Mouse (Mus musculus) c-Kit-positive CD71-positive TER-119-positive erythroid progenitor cells, embryonic 14.5 days (primary cell): ENCODE measurements around the gene BC067074.
"Not testable (repeated sequence)": the region's sequence is repeated elsewhere in the genome, so short reads cannot be mapped to it uniquely, and the experiment has no call there.

Experiments
- DNase-seq: peaks from one replicate; pipeline ENCODE4 v3.0.0-alpha.2; 2013; ENCODE audit warnings: low spot score

BC067074 gene

GRCm38 (mm10) chr13:113377631-113378030 is 84.7 kb downstream of the BC067074 start:
- DNase-seq, result no peak

GRCm38 (mm10) chr13:113378980-113379410 is 86.0 kb downstream of the BC067074 start:
- no peak for DNase-seq

- no peak for DNase-seq
Measured at GRCm38 (mm10) chr13:113379766-113380309, 86.9 kb downstream of the BC067074 start.

GRCm38 (mm10) chr13:113381710-113382109 is 88.8 kb downstream of the BC067074 start:
- no peak for DNase-seq

- no peak for DNase-seq
Measured at GRCm38 (mm10) chr13:113382201-113382600, 89.2 kb downstream of the BC067074 start.

GRCm38 (mm10) chr13:113382770-113383169 is 89.8 kb downstream of the BC067074 start:
- DNase-seq, result not testable (repeated sequence)

GRCm38 (mm10) chr13:113393386-113393785 is 100.4 kb downstream of the BC067074 start:
- DNase-seq, result no peak

GRCm38 (mm10) chr13:113394591-113394990 is 101.6 kb downstream of the BC067074 start:
- DNase-seq, result no peak

- no peak for DNase-seq
Measured at GRCm38 (mm10) chr13:113397006-113397520, 104.1 kb downstream of the BC067074 start.

GRCm38 (mm10) chr13:113401373-113402010 is 108.5 kb downstream of the BC067074 start:
- no peak for DNase-seq

GRCm38 (mm10) chr13:113403706-113404105 is 110.7 kb downstream of the BC067074 start:
- DNase-seq, result no peak

- DNase-seq, result no peak
Measured at GRCm38 (mm10) chr13:113404172-113404571, 111.2 kb downstream of the BC067074 start.

GRCm38 (mm10) chr13:113409941-113410340 is 117.0 kb downstream of the BC067074 start:
- no peak for DNase-seq

GRCm38 (mm10) chr13:113415527-113415926 is 122.6 kb downstream of the BC067074 start:
- no peak for DNase-seq

GRCm38 (mm10) chr13:113416986-113417385 is 124.0 kb downstream of the BC067074 start:
- DNase-seq, result no peak

GRCm38 (mm10) chr13:113417757-113418483 is 125.0 kb downstream of the BC067074 start:
- no peak for DNase-seq

GRCm38 (mm10) chr13:113418632-113419031 is 125.7 kb downstream of the BC067074 start:
- no peak for DNase-seq

GRCm38 (mm10) chr13:113421472-113421871 is 128.5 kb downstream of the BC067074 start:
- DNase-seq, result no peak

- no peak for DNase-seq
Measured at GRCm38 (mm10) chr13:113423825-113424224, 130.9 kb downstream of the BC067074 start.

GRCm38 (mm10) chr13:113425907-113426306 is 132.9 kb downstream of the BC067074 start:
- DNase-seq, result no peak
